Mouse (Mus musculus) telencephalon, adult 2 months (tissue): Measurements from ENCODE around the gene Gm20431.
A peak's percentile ranks its signal among the peaks of the same experiment; 100 is the strongest.

ENCODE experiments used
- DNase-seq: peaks from one replicate; pipeline ENCODE4 v3.0.0-alpha.2; 2011; ENCODE audit warnings: low read depth, low spot score

The Gm20431 gene

GRCm38 (mm10) chr2:167688498-167689451 lies 27.5 kb upstream of the Gm20431 start, which contains the start of gene Cebpb:
Gene Cebpb (plus strand): TSS chr2:167688915.
- no peak for DNase-seq

GRCm38 (mm10) chr2:167688126-167688497 lies 26.8 kb upstream of the Gm20431 start:
- DNase-seq: no peak

GRCm38 (mm10) chr2:167687651-167688101 lies 26.4 kb upstream of the Gm20431 start:
- no peak for DNase-seq

GRCm38 (mm10) chr2:167687250-167687586 lies 25.9 kb upstream of the Gm20431 start:
- DNase-seq: no peak

GRCm38 (mm10) chr2:167686382-167687249 lies 25.3 kb upstream of the Gm20431 start:
- DNase-seq: no peak

- no peak for DNase-seq
Measured at GRCm38 (mm10) chr2:167685865-167686264, 24.6 kb upstream of the Gm20431 start.

GRCm38 (mm10) chr2:167685137-167685536 lies 23.8 kb upstream of the Gm20431 start:
- DNase-seq: peak; percentile 73

GRCm38 (mm10) chr2:167683721-167684120 lies 22.4 kb upstream of the Gm20431 start:
- no peak for DNase-seq

- no peak for DNase-seq
Measured at GRCm38 (mm10) chr2:167680657-167681056, 19.4 kb upstream of the Gm20431 start.

GRCm38 (mm10) chr2:167679902-167680430 lies 18.7 kb upstream of the Gm20431 start:
- no peak for DNase-seq

GRCm38 (mm10) chr2:167678600-167678999 lies 17.3 kb upstream of the Gm20431 start:
- no peak for DNase-seq

- no peak for DNase-seq
Measured at GRCm38 (mm10) chr2:167675120-167675909, 14.0 kb upstream of the Gm20431 start.

- no peak for DNase-seq
Measured at GRCm38 (mm10) chr2:167672212-167672685, 11.0 kb upstream of the Gm20431 start.

GRCm38 (mm10) chr2:167671101-167671633 lies 9.9 kb upstream of the Gm20431 start:
- DNase-seq: no peak

GRCm38 (mm10) chr2:167669398-167669797 lies 8.1 kb upstream of the Gm20431 start:
- no peak for DNase-seq

- DNase-seq: no peak
Measured at GRCm38 (mm10) chr2:167668426-167668825, 7.1 kb upstream of the Gm20431 start.

GRCm38 (mm10) chr2:167665972-167666713 lies 4.8 kb upstream of the Gm20431 start:
- DNase-seq: no peak

- DNase-seq: no peak
Measured at GRCm38 (mm10) chr2:167662713-167663112, 1.4 kb upstream of the Gm20431 start.

- DNase-seq: no peak
Measured at GRCm38 (mm10) chr2:167660611-167660971, 705 bp downstream of the Gm20431 start.
